Mouse (Mus musculus) hindbrain, postnatal 0 days (tissue): Measurements from ENCODE around the gene Galnt9. TPM values are rescaled to one million over a fixed set of nuclear protein-coding genes. Genes with fewer than 3 reads are reported as not detected.
A peak's percentile ranks its signal among the peaks of the same experiment; 100 is the strongest.

Experiments
- ATAC-seq: fragments of 200-750 bp; cut with Nextera tagmentation; 2 replicates; pipeline ENCODE4 v1.8.0; 2017; ENCODE audit warnings: mild to moderate bottlenecking, moderate TSS enrichment, moderate library complexity
- DNase-seq: peaks from one replicate; pipeline ENCODE4 v3.0.0-alpha.2; 2015; ENCODE audit warnings: low spot score
- H3K27ac ChIP-seq: fragments of 300-500 bp; sonication (generic); 2 replicates; pipeline ENCODE4 v1.5.1; 2014; ENCODE audit warnings: mild to moderate bottlenecking
- H3K27me3 ChIP-seq: fragments of 300-500 bp; sonication (generic); 2 replicates; pipeline ENCODE4 v1.6.1; 2014; ENCODE audit warnings: low read length, mixed read lengths; ENCODE audit not compliant: insufficient read depth
- H3K36me3 ChIP-seq: fragments of 300-500 bp; sonication (generic); 2 replicates; pipeline ENCODE4 v1.6.1; 2014; ENCODE audit warnings: low read length, mixed read lengths; ENCODE audit not compliant: insufficient read depth
- H3K4me1 ChIP-seq: fragments of 300-500 bp; sonication (generic); 2 replicates; pipeline ENCODE4 v1.6.1; 2014; ENCODE audit warnings: antibody characterized with exemption, low read length, mixed read lengths; ENCODE audit not compliant: insufficient read depth
- H3K4me2 ChIP-seq: fragments of 300-500 bp; sonication (generic); 2 replicates; pipeline ENCODE4 v1.6.1; 2014; ENCODE audit warnings: low read depth, mild to moderate bottlenecking, low read length, moderate library complexity, mixed read lengths
- H3K4me3 ChIP-seq: fragments of 300-500 bp; sonication (generic); 2 replicates; pipeline ENCODE4 v1.5.1; 2014; ENCODE audit warnings: low read length
- H3K9ac ChIP-seq: fragments of 300-500 bp; sonication (generic); replicated peaks from 2 replicates; pipeline ENCODE4 v1.6.1; 2014; ENCODE audit warnings: mild to moderate bottlenecking, low read length, moderate library complexity, mixed read lengths
- H3K9me3 ChIP-seq: fragments of 300-500 bp; sonication (generic); 2 replicates; pipeline ENCODE4 v1.6.1; 2016; ENCODE audit warnings: low read length, mixed read lengths
- CTCF ChIP-seq: IDR thresholded peaks from 2 replicates; pipeline ENCODE4 v1.5.1; 2016; ENCODE audit warnings: antibody characterized with exemption, control low read depth, low read depth
- WGBS: fragments of 180-500 bp; shearing (Covaris S2); extraction: QIAGEN DNeasy Blood & Tissue Kit; methylation state at CpG from one replicate; pipeline ENCODE4 v1.1.7; 2014; 5-methylcytosine and 5-hydroxymethylcytosine counted together
- polyA plus RNA-seq: library from polyadenylated mRNA; unstranded; fragments of >200 nt; fragmentation: Nextera tagmentation; extraction: Ambion mirVana; gene quantifications from 2 replicates; pipeline ENCODE4 v1.2.1, GENCODE M21; 2015
- total RNA-seq: library from RNA; depleted of rRNA; stranded (reverse); fragments of >200 nt; gene quantifications from 2 replicates; pipeline ENCODE4 v1.2.3, GENCODE M21; 2014

Galnt9 gene
- total and polyA plus RNA-seq, 2 experiments from 2014 or later = 19.8 to 26.7 TPM

DNA sequence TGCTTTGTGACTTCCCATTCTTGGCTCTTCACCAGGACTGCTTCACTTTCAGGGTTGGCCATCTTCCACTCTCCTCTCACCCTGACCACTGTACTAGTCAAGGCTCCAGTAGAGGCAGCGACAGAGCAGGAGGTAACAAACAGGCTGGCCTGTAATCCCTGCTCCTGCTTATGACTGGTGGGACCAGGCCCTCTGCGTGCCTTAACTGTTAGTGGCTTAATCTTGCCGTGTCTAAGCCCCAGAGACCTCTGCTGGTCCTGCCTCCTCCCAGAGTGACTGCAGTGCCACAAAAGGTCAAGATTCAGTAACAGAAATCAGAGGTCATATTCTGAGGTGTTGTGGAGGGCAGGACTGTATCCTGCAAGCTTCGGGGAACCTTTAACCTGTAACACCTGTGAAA, 13.1 kb upstream of the Galnt9 start:
- ATAC-seq = no peak
- no peaks in the 10 kb centered on the region for H3K27me3 ChIP-seq
- H3K9ac ChIP-seq = no peak overlapping the region
- no peaks in the 10 kb centered on the region for H3K36me3 ChIP-seq
- 63% methylated on average over 4 of the region's 4 CpGs for WGBS
- H3K4me2 ChIP-seq = no peak overlapping the region
- no peak overlapping the region for H3K27ac ChIP-seq
- no peak overlapping the region for H3K4me3 ChIP-seq
- no peaks in the 10 kb centered on the region for H3K4me1 ChIP-seq
- no peak for DNase-seq
- no peaks in the 10 kb centered on the region for H3K9me3 ChIP-seq
- TF ChIP-seq CTCF = no peak

GRCm38 (mm10) chr5:110534402-110534801, 9.8 kb upstream of the Galnt9 start:
- ATAC-seq = no peak
- H3K4me3 ChIP-seq = no peak overlapping the region
- no peak for TF ChIP-seq CTCF
- no peak for DNase-seq
- H3K27ac ChIP-seq = no peak overlapping the region
- H3K9me3 ChIP-seq = no peaks in the 10 kb centered on the region
- no peaks in the 10 kb centered on the region for H3K36me3 ChIP-seq
- H3K9ac ChIP-seq = no peak overlapping the region
- no peaks in the 10 kb centered on the region for H3K27me3 ChIP-seq
- H3K4me1 ChIP-seq = no peaks in the 10 kb centered on the region
- WGBS = 93% methylated on average over 1 of the region's 1 CpGs
- no peak overlapping the region for H3K4me2 ChIP-seq

- Histone ChIP-seq H3K27ac (no peak overlapping the region), H3K4me1 (no peaks in the 10 kb centered on the region), H3K27me3 (no peaks in the 10 kb centered on the region), H3K4me2 (no peak overlapping the region), H3K9ac (no peak overlapping the region), H3K4me3 (no peak overlapping the region), H3K9me3 (no peaks in the 10 kb centered on the region), H3K36me3 (no peaks in the 10 kb centered on the region)
- DNase-seq (no peak), ATAC-seq (no peak)
- TF ChIP-seq CTCF = no peak
- WGBS = 77% methylated on average over 8 of the region's 8 CpGs
Observed at GRCm38 (mm10) chr5:110535964-110536363, 8.2 kb upstream of the Galnt9 start.

GRCm38 (mm10) chr5:110540947-110541346, 3.2 kb upstream of the Galnt9 start:
- Histone ChIP-seq H3K36me3 (no peaks in the 10 kb centered on the region), H3K4me1 (no peaks in the 10 kb centered on the region), H3K4me2 (no peak overlapping the region), H3K27me3 (no peaks in the 10 kb centered on the region; the same call in 1 of the 2 replicates), H3K9ac (no peak overlapping the region), H3K9me3 (no peaks in the 10 kb centered on the region), H3K27ac (no peak overlapping the region), H3K4me3 (no peak overlapping the region)
- WGBS = 42% methylated on average over 2 of the region's 2 CpGs
- peak; percentile 9 for DNase-seq
- ATAC-seq = no peak
- no peak for TF ChIP-seq CTCF

GRCm38 (mm10) chr5:110541456-110541855, 2.7 kb upstream of the Galnt9 start:
- TF ChIP-seq CTCF = no peak
- no peaks in the 10 kb centered on the region for H3K4me1 ChIP-seq
- no peak overlapping the region for H3K4me3 ChIP-seq
- DNase-seq (no peak), ATAC-seq (no peak)
- no peak overlapping the region for H3K27ac ChIP-seq
- H3K4me2 ChIP-seq = no peak overlapping the region
- H3K9me3 ChIP-seq = no peaks in the 10 kb centered on the region
- 63% methylated on average over 6 of the region's 6 CpGs for WGBS
- no peaks in the 10 kb centered on the region; the same call in 1 of the 2 replicates for H3K27me3 ChIP-seq
- no peaks in the 10 kb centered on the region for H3K36me3 ChIP-seq
- no peak overlapping the region for H3K9ac ChIP-seq

DNA sequence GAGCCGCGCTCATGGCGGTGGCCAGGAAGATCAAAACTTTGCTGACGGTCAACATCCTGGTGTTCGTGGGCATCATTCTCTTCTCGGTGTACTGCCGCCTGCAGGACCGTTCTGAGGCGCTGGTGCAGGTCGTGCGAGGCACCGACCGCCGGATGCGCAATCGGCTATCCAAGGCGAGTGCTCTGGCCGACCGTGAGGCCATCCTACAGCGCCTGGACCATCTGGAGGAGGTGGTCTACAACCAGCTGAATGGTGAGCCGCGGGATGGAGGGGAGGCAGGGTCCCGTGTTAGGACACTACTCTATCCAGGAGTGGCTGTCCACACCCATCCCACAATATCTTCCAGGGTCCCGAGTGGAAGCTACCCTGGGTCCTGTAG, 525 bp downstream of the Galnt9 start:
- Histone ChIP-seq H3K9ac (peak overlapping the region; percentile 60), H3K27ac (peak overlapping the region; percentile 64; the same call in 1 of the 2 replicates), H3K4me2 (peak overlapping the region; percentile 56), H3K36me3 (no peaks in the 10 kb centered on the region), H3K4me3 (peak overlapping the region; percentile 57), H3K4me1 (no peaks in the 10 kb centered on the region), H3K9me3 (no peaks in the 10 kb centered on the region), H3K27me3 (no peaks in the 10 kb centered on the region; the same call in 1 of the 2 replicates)
- WGBS = 3% methylated on average over 24 of the region's 24 CpGs
- peak; percentile 56 for TF ChIP-seq CTCF
- peak; percentile 37 for ATAC-seq
- DNase-seq = no peak

GRCm38 (mm10) chr5:110545311-110545710, 1.2 kb downstream of the Galnt9 start:
- peak overlapping the region; percentile 56 for H3K4me2 ChIP-seq
- H3K27me3 ChIP-seq = no peaks in the 10 kb centered on the region; the same call in 1 of the 2 replicates
- no peak for DNase-seq
- H3K4me1 ChIP-seq = no peaks in the 10 kb centered on the region
- H3K9me3 ChIP-seq = no peaks in the 10 kb centered on the region
- H3K27ac ChIP-seq = no peak overlapping the region
- no peak for ATAC-seq
- no peaks in the 10 kb centered on the region for H3K36me3 ChIP-seq
- WGBS = 70% methylated on average over 7 of the region's 7 CpGs
- no peak overlapping the region for H3K9ac ChIP-seq
- no peak for TF ChIP-seq CTCF
- peak overlapping the region; percentile 57 for H3K4me3 ChIP-seq
